Mouse (Mus musculus): ENCODE measurements around the gene Gpc6.

Gene Gpc6

GRCm38 (mm10) chr14:117972576-117972975, 1047.5 kb downstream of the Gpc6 start:
- no peak for DNase-seq (ENCODE audit: extremely low read depth, low read depth, low spot score)

DNA sequence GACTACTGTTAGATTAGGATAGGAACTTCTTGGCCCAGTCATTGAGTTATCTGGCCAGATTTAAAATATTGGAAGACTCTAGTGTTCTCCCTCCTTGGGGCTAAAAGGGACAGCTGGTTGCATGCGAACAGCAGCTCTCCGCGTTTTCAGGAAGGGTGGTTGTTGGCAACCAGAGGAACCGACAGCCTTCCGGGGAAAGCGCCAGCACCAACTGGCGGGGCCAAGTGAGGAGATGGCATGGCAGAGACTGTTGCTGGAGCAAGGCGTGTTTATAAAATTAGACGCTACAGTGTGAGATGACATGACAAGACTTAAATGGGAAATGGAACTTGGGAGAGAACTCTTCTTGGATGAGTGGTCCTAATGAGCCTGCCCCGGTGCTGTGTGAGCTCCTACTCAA, 1056.4 kb downstream of the Gpc6 start:
- DNase-seq (ENCODE audit: extremely low read depth, low read depth, low spot score): no peak

- no peak for DNase-seq (ENCODE audit: extremely low read depth, low read depth, low spot score)
These were observed 1063.3 kb downstream of the Gpc6 start for GRCm38 (mm10) chr14:117988444-117988843.

- no peak for DNase-seq (ENCODE audit: extremely low read depth, low read depth, low spot score)
These were observed 1065.1 kb downstream of the Gpc6 start for GRCm38 (mm10) chr14:117990203-117990602.

- no peak for DNase-seq (ENCODE audit: extremely low read depth, low read depth, low spot score)
These were observed 1067.6 kb downstream of the Gpc6 start for GRCm38 (mm10) chr14:117992600-117993256.

GRCm38 (mm10) chr14:117993845-117994244, 1068.7 kb downstream of the Gpc6 start:
- DNase-seq (ENCODE audit: extremely low read depth, low read depth, low spot score): no peak

- no peak for DNase-seq (ENCODE audit: extremely low read depth, low read depth, low spot score)
These were observed 1079.3 kb downstream of the Gpc6 start for GRCm38 (mm10) chr14:118004434-118004833.

DNA sequence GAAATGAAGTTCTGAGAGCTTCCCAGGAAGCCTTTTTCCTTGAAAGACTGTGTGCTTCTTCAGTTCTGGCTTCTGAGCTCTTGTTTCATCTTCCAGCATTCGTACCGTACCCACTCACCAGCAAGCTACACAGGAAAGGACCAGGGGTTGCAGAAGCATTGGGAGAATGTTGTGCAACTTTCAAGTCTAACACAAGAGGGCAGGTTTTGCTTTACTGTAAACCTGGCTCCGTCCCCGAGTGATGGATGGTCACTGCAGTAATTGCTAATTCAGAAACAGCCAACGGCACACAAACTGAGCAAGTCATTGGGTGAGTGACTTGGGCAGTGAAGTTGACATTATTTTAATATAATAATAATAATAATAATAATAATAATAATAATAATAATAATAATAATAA, 1080.6 kb downstream of the Gpc6 start:
- DNase-seq (ENCODE audit: extremely low read depth, low read depth, low spot score): no peak

DNA sequence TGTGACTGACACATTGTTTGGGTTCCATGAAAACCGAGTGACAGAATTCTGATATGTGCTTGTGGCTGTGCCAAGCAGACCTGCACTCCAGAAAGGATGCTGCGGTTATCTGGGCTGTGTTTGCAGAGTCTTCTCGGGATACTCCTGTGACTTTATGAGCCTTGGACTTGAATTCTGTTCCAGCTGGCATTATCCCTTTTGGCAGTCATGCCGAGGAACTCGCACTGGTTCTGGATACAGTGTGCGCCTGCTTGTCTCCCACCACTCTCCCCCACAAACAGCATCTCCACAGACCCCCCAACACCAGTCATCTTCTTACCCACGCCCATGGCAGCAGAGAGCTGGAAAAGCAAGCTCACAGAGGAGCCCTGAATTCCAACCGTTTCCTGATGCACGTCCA, 1084.4 kb downstream of the Gpc6 start:
- DNase-seq (ENCODE audit: extremely low read depth, low read depth, low spot score): no peak

GRCm38 (mm10) chr14:118013237-118013636, 1088.1 kb downstream of the Gpc6 start:
- DNase-seq (ENCODE audit: extremely low read depth, low read depth, low spot score): no peak

DNA sequence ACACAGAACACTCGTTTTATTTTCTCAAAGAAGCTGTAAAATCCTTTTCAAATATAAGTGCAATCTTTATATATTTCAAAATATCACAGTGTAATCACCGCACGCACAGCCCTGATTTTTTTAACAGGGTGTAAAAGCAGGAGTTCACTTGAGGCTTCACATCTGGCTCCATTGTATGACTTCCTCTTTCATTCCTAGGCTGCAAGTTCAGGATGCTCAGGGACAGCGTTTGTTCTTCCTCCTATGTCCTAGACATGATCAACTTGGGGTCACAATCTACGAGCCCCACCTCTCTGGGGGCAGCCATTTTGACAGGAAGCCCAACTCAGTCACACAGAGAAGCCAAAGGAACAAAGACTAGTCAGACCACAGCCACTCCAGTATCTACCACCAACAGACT, 1094.2 kb downstream of the Gpc6 start:
- no peak for DNase-seq (ENCODE audit: extremely low read depth, low read depth, low spot score)

DNA sequence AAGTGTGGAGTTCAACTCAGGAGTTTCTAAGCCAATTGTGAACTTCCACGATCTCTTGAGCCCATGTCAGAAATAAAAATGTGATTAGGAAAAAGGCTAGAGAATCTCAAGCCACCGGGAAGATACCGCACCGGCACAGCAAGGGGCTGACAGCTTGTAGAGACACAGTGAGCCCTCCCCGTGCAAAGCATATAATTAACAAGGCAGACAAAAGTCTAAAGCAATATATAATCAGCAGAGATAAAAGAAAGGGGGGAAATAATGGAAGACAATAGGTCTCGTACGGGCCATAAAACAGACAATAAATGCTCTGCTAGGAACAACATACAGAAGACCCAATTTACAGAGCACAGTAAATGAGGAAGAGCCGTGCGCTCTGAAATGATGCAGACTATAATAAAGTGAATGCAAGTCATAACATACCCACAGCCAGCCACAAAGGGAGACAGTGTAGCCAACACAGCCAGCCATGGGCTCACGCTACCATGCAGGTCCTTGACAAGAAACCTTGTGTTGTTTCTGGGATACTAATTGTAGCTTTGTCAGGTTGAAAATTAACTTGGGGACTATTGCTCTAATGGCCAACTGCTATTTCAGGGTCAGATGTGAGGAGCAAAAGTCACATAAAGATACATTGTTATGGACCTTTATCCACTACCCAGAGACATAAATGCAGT, 1096.9 kb downstream of the Gpc6 start:
- no peak for DNase-seq (ENCODE audit: extremely low read depth, low read depth, low spot score)

All from fat pad, adult 2 months (tissue).